Mouse (Mus musculus) left cerebral cortex, postnatal 25 days (tissue): ENCODE measurements around the gene Ppp1r16b. TPM values are rescaled to one million over a fixed set of nuclear protein-coding genes. Genes with fewer than 3 reads are reported as not detected.

Experiments
- DNase-seq, 2 experiments: peaks; one replicate each; pipeline ENCODE4 v3.0.0; 2022; ENCODE audit warnings: low spot score in 2 of 2, mixed read lengths in 1 of 2
- intact Hi-C: fragments of 180-260 bp; cut with DNase I; formaldehyde crosslinking; loops from one replicate; pipeline ENCODE4 v1.15.1; 2025
- total RNA-seq, 2 experiments: library from RNA; stranded (reverse); gene quantifications; 2 replicates each; pipeline ENCODE4 v1.2.3; 2021

Ppp1r16b gene
- total RNA-seq: 100 to 1,000 TPM; 119 to 132 TPM

DNA sequence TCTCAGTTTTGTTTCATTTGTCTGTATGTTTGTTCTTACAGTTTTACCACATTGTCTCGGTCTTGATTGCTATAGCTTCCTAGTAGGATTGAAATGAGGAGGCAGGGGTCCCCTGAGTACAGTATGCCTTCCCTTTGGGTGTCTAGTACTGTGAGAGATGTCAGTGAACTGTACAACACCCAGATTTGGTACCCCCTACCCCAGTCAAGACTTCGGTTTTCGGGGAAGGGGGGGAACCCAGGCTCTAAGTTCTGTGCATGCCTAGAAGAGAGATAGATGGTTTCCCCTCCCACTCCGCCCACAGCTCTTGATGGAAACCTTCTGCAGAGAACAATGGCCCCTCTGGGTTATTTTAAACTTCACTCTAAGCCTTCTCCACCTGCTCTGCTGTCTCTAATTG lies at the start of gene Ppp1r16b:
Gene Ppp1r16b (plus strand): TSS at position 301 of the 400 bp plus-strand sequence.
- intact Hi-C loops: no loop called here
- DNase-seq: no peak

DNA sequence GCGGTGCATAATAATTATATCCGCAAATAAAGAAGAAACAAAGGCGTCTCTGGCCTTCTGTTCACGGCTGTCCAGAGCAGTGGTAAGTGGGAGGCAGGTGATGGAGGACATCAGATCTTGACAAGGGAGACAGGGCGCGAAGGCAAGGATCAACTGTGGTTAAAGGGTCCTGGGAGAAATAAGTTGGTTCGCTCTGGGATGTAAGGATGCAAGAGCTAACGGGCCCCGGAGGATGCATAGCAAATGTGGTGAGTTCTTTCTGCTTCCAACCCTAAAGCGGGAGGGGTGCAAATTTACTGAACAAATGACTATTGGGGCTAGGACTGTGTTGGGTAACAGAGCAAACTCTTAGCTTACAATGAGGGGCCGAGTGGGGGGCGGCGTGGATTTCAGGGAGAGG lies 49.5 kb upstream of the Ppp1r16b start:
- intact Hi-C loops: loop anchor here (10.0 kb wide), 1 partner anchor 1749 kb away; the partner anchor contains the start of gene Mafb
- no peak for DNase-seq

DNA sequence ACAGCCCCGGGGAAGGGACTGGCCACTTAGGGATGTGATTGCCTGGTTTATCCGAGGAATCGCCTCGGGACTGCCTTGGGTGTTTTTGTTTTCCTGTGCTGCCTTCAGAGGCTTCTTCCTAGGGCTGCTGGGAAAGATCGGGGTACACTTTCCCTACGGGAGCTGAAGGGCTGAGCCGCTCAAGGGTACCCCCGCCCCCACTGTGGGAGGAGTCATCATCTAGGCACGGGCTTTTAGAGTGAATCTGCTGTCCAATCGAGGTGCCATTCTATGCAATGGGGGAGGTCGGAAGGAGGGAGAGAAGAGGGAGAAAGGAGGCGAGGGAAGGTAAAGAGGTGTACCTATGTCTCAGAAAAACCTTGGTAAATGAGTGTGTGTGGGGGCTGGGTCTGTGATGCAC lies 48.9 kb upstream of the Ppp1r16b start:
- intact Hi-C loops: loop anchor here (10.0 kb wide), 1 partner anchor 1749 kb away; the partner anchor contains the start of gene Mafb

DNA sequence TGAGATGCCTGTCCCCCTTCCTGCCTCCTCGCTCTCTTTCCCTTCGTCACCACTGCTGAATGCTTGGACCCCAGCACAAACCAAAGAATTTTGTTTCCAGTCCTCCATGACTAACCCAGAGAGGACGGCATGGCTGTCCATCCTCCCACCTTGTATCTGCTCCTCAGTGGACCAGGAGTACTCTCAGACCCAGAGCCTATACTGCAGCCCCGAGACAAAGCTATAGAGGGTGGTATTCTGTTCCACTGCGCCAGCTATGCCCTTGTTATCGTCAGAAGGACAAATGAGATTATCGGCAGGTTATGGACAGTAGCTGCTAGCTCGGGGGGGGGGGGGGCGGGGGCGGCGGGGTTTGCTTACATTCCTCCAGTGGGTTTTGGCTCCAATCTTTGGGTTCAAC lies 48.4 kb upstream of the Ppp1r16b start:
- intact Hi-C loops: loop anchor here (10.0 kb wide), 1 partner anchor 1748 kb away; the partner anchor contains the start of gene Mafb
- no peak for DNase-seq

More for the DNA sequence above, 48.9 kb upstream of the Ppp1r16b start:
- peak in 1 of 2 experiments; percentile 29 for DNase-seq

DNA sequence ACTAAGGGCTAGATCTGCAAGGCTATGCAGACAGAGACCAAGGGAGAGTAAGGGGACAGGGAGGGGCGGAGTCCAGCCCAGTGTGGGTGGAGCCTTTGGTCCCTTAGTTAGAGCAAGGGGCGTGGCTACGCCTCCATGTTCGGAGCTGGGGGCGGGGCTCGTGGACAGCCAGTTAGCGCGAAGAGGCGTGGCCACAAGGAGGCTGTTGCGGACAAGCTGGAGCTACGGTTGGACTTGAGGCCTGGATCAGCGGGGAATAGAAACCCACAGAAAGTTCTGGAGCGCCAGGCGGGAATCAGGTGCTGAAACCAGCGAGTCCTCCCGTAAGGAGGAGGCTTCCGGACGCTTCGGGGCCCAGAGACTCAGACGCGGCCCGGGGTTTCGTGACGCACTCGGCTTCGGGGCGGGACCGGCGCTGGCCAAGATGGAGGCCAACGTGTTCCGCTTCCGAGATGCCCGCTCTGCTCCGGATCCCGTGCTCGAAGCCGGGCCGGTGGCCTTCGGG lies 40.4 kb upstream of the Ppp1r16b start, which contains the start of gene Actr5:
Gene Actr5 (plus strand): TSS at position 171 of the 505 bp plus-strand sequence.
- peak; percentile 91 to 92 for DNase-seq
- intact Hi-C loops: loop anchor here (2.0 kb wide), 1 partner anchor 68 kb away; no protein-coding TSS in a partner anchor

DNA sequence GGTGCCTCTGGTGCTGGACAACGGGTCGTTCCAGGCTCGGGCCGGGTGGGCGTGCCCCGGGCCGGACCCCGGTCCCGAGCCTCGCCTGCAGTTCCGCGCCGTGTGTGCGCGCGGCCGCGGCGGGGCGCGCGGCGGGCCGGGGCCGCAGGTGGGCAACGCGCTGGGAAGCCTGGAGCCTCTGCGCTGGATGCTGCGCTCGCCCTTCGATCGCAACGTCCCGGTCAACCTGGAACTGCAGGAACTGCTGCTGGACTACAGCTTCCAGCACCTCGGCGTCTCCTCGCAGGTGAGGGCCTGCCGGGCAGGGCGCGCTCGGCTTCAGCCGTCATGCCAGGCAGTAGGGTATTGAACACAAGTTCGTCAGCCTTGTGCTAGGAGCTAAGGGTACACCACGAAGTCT lies 40.0 kb upstream of the Ppp1r16b start:
- no peak for DNase-seq
- intact Hi-C loops: loop anchor here (2.0 kb wide), 1 partner anchor 68 kb away; no protein-coding TSS in a partner anchor

DNA sequence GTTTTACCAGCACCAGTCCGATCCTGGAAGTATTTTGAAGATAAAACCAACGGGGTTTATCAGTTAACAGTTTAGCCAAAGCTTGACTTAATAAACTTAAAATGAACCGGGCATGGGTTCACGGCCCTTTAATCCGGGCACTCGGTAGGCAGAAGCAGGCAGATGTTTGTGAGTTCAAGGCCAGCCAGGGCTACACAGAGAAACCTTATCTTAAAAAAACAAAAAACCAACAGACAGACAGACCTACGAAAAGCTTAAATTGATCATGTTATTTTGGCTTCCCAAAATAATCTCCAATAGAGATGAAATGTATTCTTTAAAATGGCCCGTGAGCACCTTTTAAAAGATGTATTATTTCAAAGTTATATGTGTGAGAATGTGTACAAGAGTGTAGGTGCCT lies 39.5 kb upstream of the Ppp1r16b start:
- DNase-seq: no peak
- intact Hi-C loops: loop anchor here (2.0 kb wide), 2 partner anchors 69 to 79 kb away; no protein-coding TSS in a partner anchor

DNA sequence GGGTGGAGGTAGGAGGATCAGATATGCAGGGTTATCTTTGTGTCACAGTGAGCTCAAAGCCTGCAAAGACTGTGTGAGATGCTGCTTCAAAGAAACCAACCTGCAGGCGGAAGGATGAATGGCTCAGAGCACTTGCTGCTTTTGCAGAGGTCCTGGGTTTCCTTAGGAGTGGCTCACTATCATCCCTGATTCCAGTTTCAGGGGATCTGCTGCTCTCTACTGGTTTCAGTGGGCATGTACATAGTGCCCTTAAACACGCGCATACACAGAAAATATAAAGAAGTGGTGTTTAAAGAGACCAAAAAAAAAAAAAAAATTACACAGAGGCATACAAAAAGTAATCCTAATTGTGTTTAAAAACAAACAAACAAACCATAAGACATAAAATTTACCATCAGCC lies 36.3 kb upstream of the Ppp1r16b start:
- DNase-seq: no peak
- intact Hi-C loops: no loop called here

DNA sequence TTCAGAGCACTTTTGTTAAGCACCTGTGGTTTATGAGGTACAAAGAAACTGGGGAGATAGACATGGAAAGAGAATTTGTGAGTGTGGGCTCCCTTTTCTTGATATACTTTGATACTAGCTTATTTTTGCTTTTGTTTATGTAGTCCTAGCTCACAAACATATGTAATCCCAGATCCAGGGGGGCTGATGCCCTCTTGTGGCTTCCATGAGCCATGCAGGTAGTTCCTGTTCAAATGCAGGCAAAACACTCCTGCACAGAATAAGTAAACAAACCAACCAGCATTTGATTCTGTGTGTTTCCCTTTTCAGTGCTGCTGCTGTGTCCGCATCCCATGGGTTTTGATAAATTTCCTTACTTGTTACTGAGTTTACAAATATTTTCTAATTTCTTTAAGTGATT lies 35.8 kb upstream of the Ppp1r16b start:
- DNase-seq: peak in 1 of 2 experiments; percentile 40
- intact Hi-C loops: no loop called here

DNA sequence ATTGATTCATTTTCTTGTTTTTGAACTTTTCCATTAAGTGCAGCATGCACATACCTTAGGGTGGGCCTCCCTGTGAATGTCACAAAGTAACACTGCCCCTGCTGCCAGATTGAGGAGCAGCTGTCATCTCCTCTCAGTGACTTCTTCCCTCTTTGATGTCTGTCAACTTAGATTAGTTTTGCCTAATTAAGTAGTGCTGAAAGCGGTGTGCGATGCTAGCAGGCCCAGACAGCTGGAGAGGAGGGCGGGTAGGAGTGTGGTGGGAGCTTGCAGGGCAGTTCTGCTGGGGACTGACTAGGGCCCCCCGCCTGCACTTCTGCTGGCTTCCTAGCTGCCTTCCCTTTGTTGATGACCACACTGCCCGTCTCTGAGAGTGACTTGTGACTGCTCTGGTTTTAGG lies 33.3 kb upstream of the Ppp1r16b start:
- intact Hi-C loops: no loop called here
- DNase-seq: no peak

DNA sequence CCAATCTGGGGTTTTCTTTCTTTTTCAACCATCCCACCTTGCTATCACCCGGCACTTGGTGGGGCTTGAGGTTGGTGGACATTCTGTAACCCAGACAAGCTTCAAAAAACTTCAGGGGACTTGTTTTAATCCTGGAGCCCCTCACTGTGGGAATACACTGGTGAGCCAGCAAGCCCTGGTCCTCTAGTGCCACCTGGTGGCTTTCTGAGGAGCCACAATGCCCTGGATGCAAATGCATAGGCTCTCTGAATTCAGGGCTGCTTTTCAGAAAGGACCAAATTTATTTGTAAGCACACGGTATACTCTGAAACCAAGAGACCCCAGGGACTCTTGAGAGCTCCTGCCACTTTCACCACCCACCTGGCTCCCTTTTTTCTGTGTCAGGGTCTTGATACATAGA lies 23.3 kb upstream of the Ppp1r16b start:
- DNase-seq: peak; percentile 73 to 83
- intact Hi-C loops: loop anchor here (2.0 to 5.0 kb wide), 2 partner anchors 95 to 265 kb away; partner anchors contain the start of gene Snhg11

DNA sequence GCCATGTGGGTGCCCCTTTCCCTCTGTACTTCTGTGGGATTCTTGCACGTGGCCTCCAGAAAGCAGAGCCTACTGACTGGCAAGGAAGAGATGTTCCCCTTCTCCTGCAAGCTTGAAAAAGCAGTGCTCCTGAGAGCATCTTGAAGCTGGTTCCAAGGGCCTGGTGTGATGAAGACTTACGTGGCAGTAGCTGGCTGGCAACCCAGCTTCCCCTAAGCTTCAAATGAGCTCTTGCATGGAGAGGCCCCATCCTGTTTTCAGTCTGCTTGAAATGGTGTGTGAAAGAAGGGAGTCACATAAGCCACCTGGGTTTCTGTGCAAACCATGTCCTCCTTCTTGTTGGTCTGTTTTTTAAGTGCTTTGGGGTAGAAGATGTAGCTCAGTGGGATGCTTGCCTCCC lies 22.6 kb upstream of the Ppp1r16b start:
- intact Hi-C loops: loop anchor here (2.0 to 5.0 kb wide), 2 partner anchors 96 to 265 kb away; partner anchors contain the start of gene Snhg11
- peak in 1 of 2 experiments; percentile 79 for DNase-seq

DNA sequence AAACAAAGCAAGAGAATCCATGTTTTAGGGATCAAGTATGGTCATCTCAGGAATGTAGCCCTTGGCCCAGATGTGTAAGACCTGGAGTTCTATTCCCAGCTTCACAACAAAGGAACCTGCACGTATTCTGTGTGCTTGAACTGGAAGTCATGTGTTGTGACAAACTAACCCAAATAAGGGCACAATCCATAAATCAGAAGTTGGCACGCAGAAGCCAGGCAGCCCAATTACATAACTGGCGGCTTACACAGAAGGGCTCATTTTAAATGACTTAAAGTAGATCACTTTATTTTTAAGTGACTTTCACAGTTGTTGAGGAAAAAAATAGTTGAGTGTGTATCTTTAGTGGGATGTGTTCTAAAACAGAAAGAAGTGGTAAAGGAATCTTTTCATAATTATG lies 21.4 kb upstream of the Ppp1r16b start:
- intact Hi-C loops: loop anchor here (2.0 to 5.0 kb wide), 2 partner anchors 97 to 266 kb away; partner anchors contain the start of gene Snhg11
- peak; percentile 40 to 86 for DNase-seq

DNA sequence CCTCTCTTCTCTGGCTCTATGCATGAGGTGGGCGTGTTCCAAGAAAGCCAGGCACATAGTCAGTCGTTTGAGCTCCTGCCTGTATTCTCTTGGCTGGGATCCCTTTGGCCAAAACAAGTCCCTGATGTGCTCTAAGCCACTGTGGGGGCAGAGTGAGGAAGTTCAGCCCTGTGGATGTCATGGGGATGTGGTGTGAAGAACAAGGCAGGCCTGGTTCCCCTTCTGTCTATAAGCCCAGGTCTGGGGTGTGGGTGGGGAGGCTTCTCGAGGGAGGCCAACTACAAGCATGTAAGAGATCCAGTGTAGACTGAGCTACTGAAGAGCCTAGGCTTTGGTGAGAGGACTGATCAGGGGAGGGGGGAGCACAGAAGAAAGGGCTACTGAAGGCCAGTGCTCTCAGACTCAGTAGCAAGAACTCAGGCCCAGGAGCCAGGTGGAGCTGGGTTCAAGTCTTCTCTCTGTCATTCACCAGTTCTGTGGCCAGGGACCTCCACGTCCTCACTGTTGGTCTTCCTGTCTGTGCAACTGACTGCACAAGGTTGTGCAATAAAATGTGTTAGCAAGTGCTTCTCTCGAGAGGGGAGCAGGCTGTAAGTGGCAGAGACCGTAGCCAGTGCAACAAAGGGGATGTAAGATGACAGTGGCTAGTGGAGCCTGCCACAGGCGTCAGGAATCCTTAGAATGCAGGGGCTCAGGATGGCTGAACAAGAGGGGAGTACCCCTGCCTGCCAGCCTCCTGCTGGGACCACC lies 13.9 kb upstream of the Ppp1r16b start:
- no peak for DNase-seq
- intact Hi-C loops: no loop called here

DNA sequence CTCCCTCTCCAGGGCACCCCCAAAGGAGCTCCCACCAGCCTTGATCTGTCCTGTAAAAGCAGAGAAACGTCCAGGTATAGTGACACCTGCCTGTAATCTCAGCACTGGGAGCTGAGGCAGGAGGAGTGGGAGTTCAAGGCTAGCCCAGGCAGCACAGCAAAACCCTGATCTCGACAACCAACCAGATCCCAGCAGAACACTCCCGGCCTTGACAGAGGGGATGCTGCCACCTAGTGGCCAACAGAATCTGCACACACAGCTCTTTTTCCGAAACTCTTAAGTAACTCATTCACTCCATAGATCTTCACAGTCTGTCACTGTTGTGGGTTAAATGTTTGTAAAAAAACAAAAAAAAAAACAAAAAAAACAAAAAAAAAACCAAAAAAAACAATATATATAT lies 12.2 kb upstream of the Ppp1r16b start:
- intact Hi-C loops: no loop called here
- peak; percentile 83 to 92 for DNase-seq

DNA sequence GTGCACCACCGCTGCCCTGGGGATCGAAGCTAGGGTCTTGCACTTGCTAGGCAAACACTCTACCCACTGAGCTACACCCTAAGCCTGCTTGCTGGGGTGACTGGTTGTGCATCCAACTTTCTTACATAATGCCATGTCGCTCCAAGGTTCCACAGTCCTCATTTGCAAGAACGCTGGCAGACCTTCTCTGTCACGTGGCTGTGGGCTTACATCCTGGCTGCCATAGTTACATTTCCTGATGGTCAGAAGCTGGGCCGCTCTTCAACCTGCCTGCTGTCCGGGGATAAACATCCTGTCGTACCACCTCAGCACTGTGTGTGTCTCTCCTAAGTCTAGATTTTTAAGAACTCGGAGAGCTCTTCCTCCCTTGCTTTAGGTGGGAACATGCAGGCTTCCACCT lies 10.5 kb upstream of the Ppp1r16b start:
- peak in 1 of 2 experiments; percentile 55 for DNase-seq
- intact Hi-C loops: no loop called here

DNA sequence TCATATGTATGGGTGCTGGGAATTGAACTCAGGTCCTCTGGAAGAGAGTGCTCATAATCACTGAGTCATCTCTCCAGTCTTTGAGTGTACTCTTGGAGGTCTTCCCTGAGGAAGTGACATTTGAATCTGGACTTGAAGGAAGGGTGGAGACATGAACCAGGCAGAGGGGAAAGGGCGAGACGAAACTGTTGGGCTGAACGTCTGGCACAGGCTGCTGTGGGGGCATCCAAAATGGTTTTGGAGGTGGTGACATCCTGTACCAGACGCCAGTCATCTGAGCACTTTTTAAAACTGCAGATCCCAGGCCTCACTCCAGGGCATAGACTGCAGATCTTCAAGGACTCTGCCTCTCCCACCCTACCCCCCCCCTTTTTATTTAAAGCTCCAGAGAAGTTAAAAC lies 9.4 kb upstream of the Ppp1r16b start:
- no peak for DNase-seq
- intact Hi-C loops: no loop called here

DNA sequence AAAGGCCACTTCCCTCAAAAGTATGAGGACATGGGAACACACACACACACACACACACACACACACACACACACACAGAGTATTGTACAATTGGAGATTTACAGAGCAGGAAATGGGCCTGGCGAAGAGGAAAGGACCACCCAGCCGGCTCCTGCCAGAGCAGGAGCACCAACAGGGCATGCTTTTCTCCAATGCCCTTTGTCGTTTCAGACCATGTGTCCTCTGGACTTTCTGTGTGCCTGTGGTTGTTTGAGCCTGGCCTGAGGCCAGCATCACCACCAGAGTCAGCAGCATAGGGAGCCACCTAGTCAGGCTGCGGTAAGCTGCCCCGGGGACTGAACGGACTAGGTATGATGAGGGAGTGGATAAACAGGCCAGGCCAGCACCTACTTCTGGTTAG lies 6.4 kb upstream of the Ppp1r16b start:
- intact Hi-C loops: no loop called here
- no peak for DNase-seq

DNA sequence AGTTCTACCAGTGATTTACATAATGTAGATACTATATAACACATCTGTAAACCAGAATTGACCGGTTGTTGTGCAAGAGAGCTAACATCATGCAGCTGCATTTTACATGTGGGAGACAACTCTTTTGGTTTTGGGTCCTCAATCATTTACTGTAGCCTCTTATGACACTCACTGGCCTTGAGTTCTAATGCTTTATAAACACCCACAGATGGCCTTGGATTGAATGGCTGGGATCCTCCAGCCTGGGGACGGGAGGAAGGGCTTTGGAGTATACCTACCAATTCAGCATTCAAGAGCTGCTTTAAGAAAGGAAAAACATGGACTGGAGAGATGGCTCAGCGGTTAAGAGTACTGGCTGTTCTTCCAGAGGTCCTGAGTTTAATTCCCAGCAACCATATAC lies 5.9 kb upstream of the Ppp1r16b start:
- no peak for DNase-seq
- intact Hi-C loops: no loop called here

DNA sequence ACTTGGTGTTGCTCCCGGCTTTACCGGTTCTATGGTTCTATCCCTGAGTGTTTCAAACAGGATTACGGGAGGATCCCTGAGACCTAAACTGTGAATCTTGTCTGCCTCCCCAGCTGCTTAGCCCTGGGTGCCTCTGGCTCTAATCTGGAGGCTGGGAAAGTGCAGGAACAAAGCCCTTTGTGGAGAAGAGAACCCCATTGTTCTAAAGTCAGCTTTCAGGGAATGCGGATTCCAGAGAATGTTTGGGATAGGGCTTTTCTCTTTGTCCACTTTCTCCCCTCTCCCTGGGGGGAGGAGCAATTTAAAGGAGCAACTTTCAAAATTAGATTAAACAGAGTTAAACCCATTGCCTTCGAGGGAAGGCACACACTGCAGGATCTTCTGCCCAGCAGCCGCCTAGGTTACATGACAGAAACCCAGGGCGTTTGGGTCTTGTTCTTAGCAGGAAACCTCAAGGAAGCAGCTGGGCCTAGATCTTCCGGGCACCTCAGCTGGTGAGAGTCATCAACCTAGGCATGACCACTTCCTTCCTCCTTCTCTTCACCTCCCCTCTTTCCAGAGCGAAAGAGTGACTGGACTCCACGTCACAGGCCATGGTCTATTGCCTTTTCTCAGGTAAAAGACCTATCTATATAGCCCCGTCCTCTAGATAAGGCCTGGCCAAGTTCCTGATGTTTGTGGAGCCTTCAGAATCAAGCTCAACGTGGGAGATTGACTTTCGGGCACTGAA lies 1.0 kb downstream of the Ppp1r16b start:
- no peak for DNase-seq
- intact Hi-C loops: no loop called here
